Mouse (Mus musculus) frontal cortex, postnatal 10 days (tissue): ENCODE results near the gene Sycp3.
A peak's percentile ranks its signal among the peaks of the same experiment; 100 is the strongest.
"Not testable (repeated sequence)": the region's sequence is repeated elsewhere in the genome, so short reads cannot be mapped to it uniquely, and the experiment has no call there.

Source experiments
- DNase-seq, 2 experiments: peaks; one replicate each; pipeline ENCODE4 v3.0.0; 2022; ENCODE audit warnings: low spot score in 2 of 2, mixed read lengths in 1 of 2

The Sycp3 gene

DNA sequence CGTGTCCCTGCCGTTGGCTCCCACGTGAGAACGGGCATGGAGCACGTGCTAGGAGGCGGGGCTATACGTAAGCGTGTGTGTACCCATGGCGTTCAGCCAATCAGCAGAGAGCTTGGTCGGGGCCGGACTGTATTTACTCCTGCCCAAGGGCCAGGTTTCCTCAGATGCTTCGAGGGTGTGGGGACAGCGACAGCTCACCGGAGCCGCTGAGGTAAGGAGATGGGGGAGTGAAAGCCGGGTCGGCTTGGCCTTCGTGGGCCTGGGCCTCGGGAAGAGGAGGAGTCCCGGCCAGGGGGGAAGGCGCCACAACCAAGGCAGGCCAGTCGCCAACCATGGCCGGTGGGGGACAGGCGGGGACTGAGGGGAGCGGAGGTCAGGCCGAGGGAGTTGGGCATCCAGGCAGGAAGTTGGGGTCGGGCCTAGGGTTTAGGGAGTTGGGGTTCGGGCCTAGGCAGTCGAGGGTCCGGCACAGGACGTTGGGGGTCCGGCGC lies at the start of gene Sycp3:
TSS of gene Sycp3 (plus strand) at position 68 of the 491 bp plus-strand sequence.
- DNase-seq, result no peak

DNA sequence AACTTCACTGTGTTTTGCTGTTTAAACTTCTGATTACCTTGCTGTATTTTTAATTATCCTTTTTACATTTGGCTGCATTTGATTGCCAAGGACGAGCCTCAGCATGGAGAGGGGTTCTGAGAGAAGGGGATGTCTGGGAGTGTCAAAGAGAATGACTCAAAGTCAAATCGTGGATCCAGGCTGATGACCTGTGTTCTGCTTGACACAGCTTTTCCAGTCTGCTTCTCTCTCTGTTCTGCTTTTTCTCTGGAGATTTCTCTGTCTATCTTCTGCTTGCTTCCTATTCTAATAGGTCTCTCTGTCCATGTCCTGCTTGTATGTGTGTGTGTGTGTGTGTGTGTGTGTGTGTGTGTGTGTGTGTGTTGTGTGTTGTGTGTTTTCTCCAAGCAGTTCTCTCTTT lies 49.6 kb upstream of the Sycp3 start:
- DNase-seq, result no peak

DNA sequence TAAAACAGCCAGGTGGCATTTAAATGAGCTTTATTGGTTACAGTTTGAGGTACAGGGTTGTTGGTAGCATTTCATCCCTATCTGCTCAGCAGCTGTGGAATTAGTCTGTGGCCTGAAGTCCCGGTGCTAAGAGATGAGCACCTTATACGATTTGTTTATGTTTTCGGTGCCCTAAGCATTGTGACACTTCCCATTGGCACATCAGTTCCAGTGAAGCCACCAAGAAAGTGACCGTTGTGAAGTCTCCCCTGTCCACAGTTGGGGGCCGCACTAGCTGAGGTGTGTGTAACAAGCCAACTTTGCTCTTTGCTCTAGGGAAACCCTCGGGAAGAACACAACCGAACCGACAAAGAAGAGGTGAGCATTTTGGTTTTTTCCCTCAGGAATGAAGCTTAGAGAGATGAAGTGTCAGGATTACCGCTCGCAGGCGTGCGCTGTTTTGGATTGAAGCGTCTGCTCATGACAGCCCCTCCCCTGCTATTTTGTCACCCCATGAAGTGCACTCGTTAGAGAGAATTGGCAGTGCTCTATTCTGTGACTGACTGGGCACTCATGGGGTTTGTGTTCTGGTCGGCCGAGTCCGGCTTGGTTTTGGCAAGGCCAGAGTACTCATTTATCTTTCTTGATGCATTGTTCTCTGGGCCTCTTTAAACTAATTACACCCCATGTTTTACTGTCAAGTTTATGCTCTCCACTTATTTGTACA lies 46.9 kb upstream of the Sycp3 start:
- no peak for DNase-seq

DNA sequence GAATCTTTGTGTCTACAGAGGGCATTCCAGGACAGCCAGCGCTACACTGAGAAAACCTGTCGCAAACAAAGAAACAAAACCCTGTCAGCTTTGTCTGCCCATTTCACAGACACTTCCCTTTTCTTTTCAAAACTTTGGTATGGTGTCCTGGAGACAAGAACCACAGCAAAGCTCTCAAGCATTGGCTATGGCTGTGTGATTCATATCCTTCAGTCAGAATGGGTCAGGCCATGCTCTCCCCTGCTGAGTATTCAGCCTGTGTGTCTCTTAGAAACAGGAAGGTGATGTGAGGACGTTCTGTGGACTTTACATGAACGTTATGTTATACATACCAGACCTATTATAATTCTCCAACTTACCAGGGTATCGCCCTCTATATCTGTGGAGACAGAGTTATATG lies 41.7 kb upstream of the Sycp3 start:
- no peak for DNase-seq

DNA sequence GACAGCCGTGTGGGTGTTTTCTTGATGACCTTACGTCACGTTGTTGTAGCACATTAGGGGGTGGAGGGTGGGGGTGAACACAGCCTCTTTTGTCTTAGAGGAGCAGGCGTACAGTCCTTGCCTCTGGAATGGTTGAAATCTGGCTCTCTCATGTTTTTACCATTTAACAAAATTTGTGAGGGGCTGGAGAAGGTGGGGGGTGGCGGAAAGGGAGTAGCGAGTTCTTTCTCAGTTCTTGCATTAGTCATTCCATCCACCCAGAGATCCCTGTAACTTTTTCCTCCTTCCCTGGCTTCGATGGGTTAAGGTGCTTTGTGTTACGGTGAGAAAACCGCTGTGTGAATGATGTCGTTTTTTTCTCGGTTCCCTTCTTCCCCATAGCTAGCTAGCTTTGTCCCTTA lies 39.2 kb upstream of the Sycp3 start:
- no peak for DNase-seq

DNA sequence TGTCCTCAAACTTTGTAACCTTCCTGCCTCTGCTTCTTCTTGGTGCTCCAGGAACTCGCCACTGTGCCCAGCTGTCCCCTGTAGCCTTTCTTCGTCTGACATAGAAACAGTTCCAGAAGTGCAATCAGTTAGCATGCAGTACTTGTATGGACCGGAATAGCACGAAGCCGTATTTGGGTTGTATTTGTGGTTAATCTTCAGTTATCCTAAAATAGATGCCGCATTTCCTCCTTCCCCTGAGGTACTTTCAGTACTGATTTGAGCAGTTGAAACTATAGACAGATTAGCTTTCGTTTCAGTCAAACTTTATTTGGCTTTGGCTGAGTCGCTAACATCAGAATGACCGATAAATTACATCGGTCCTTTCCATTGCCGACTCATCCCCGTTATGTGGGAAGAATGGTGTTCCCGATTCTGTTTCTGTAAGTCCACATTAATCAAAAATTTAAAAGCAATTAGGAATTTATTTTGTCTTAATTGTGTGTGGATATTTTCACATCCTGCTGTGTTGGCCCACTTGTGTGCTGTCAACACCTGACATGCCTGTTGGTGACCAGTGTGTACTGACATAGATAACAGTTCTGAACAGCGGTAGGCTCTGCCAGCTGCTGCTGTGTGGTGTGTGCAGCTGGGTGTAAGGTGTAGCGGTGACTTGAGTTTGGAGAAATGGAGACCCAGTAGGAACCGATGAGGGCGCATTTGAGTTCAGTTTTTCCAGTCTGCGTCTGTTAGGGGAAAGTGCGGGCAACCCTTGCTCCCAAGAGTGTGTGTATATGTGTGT lies 38.5 kb upstream of the Sycp3 start:
- no peak for DNase-seq

DNA sequence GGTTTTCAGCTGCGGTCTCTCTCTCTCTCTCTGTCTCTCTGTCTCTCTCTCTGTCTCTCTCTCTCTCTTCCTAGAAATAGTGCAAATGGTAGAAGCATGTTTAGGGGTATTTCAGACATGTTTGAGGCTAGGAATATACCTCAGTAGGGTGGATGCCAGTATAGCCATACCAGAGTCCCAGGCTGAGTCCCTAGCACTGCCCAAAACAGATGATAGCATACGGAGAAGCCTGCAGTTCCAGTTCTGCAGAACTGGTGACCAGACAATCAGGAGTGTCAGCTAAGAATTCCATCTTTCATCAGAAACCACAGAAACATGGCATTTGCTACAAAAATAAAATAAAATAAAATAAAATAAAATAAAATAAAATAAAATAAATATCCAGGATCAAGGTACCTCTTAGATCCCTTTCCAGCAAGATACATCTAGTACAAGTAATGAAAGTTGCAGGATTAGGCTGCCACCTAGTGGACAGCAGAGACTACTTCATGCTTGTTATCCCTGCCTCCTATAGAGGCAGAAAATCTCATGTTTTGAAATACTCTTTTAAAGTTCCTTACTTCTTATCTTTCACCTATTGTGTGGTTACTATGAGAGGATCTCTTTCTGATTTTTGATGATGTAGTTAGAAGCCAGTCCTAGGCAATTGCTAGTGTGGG lies 33.1 kb upstream of the Sycp3 start:
- peak in 1 of 2 experiments; percentile 37 for DNase-seq

DNA sequence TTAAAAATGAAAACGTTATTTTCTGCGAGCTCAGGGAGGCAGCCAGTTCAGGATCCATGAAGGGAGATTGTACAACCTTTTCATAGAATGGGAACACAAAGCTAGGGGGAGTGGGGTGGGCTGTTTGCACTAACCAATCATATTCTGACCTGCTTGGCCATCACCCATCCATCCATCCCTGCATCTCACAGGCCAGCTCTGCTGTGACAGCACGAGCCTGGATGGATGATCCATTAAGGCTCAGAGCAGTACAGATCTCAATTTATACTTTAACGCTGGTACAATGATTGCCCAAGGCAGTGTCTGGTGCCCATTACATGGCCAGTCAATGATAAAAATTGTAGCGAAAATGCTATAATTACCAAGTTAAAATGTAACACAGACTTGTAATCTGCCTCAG lies 32.5 kb upstream of the Sycp3 start:
- no peak for DNase-seq

DNA sequence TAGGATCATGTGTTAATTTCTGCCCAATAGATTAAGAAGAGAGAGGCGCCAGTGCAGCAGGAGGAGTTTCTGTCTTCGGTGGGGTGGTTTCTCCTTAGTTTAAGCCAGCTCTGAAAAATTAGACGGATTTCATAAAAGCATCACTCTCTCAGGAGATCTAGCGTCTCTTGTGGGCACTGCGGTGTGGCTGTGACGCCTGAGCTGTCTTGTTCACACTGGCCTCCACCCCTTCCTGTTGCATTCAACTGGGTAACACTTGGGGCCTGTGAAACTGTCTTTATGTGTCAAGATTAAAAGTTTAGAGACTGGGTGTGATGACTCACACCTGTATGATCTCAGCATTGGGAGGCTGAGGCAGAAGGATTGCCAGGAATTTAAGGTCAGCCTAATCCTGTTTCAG lies 31.4 kb upstream of the Sycp3 start:
- DNase-seq, result no peak

DNA sequence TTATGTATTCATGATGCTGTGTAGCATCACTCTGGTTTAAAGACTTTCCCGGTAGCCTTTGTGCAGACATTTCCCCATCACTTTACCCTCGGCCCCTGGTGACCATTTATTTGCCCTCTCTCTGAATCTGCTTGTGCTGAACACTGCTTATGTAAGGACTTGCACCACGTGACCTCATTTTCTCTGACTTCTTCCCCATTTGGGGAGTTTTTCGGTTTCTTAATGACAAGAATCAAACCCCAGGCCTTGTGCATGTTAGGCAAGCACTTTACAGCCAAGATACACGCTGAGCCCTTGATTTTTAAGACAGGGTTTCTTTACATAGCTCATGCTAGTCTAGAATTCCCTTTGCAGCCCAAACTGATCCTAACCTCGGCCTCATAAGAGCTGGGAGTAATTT lies 18.1 kb upstream of the Sycp3 start:
- no peak for DNase-seq

DNA sequence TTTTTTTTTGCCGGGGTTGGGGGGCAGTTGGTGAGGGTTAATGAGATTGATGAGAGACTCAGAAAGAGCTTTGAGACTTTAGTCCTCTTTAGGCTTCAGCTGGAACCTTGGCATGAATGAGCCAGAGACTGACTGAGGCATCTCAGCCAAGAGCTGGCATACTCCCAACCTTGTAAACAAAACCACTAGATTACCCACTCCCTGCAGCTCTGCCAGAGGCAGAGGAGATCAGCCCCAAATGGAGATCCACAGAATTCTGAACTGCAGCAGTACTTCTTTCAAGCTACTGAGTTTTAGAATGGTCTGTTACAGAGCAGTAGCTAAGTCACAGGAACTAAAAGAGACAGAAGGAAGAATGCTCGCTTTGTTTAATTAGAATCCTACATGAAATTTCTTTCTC lies 8.1 kb upstream of the Sycp3 start:
- no peak for DNase-seq

DNA sequence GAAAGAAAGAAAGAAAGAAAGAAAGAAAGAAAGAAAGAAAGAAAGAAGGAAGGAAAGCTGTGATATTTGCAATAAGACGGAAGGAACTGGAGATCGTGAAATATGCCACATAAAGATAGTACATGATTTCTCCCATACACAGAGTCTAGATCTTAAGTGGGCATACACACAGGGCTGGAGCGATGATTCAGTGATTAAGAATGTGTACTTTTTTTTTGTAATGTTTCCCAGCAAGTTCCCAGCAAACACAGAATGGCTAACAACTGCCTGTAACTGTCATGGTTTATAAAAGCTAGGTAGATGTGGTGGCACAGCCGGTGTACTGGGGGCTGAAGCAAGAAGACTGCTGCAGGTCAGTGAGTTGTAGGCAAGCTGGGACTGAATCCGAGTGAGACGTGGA lies 7.4 kb upstream of the Sycp3 start:
- DNase-seq, result no peak

DNA sequence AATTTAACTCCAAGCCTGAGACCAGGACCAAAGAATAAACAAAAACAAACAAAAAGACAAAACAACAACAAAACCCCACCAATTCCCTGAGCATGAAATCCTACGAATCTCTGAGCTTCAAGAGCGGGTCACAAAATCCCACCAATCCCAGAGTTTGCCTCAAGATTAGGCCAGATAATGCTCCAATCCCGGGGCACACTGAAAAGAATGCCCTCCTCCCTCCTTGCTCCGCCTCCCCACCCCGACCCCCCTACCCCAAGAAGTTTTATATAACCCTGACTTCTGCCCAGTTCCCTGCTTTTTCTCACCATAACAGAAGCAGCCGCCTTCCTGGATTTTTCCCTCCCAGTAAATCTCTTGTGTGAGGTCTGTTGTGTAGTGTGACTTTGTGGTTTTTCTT lies 1.6 kb upstream of the Sycp3 start:
- no peak for DNase-seq

DNA sequence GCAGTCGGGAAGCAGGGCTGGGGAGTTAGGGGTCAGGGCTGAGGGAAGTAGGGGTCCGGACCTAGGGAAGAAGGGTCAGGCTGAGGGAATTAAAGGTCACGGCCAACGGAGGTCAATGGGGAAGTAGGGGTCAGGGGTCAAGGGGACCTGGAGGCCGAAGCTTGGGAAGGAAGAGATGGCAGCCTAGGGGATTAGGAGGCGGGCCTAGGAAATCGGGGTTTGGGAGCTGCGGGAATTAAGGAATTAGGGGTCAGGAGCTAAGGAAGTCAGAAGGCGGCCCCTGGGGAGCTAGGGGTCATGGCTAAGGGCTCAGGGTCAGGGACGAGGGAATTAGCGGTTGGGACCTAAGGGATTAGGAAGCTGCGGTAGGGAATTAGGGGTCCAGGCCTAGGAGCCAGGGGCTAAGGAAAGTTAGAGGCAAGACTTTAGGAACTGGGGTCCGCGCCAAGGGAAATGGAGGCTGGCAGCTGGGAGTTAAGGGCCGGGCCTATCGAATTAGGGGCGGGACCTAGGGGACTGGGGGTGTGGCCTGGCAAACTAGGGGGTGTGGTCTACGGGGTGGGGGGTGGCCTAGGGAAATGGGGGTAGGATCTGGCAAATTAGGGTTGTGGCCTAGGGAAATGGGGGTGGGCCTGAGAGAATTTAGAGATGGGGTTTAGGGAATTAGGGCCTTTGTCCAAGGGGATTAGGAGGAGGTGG lies 902 bp downstream of the Sycp3 start:
- DNase-seq, result no peak

DNA sequence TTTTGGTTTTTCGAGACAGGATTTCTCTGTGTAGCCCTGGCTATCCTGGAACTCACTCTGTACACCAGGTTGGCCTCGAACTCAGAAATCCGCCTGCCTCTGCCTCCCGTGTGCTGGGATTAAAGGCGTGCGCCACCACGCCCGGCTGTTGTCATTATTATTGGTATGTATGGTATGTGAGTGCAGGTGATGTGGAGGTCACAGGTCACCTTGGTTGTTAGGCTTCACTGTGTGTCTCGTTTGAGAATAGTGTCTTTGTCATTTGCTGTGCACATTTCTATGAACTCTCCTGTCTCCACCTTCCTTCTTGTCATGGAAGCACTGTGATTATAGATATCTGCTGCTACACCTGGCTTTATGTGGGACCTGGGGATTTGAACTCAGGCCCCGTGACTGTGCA lies 23.5 kb downstream of the Sycp3 start:
- not testable (repeated sequence) for DNase-seq

DNA sequence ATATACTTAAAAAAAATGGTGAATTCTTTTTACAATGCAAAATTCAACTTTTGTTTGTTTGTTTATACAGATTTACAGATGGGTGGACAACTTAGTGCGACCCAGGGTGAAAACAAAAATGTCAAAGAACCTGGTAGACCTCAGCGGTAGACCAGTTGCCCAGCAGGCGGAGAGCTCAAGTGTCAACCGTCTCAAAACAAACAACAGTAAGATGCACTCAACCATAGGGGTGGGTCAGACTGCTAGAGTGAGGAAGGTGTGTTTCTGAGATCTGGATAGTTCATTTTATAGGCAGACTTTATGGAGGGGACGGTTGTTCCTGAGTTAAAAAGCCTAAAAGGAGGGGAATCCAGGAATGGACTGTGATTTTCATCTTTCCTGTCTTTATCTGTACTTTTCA lies 29.3 kb downstream of the Sycp3 start:
- DNase-seq, result no peak

DNA sequence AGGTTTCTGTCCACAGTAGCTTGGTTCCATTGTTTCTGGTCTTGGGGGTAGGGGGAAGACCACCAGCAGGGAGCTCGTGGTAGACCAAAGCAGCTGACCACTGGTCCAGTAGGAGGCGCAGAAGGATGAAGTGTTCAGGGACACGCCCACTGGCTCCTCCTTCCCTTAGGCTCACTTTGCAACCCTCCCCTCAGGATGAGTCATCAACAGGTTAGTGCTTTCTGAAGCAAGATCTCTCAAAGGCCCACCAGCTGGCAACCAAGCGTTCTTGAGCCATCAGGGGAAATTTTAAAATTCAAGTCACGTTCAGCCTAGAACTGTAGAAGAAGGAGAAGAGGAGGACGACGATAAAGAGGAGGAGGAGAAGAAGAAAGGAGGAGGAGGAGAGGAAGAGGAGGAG lies 32.3 kb downstream of the Sycp3 start:
- DNase-seq, result no peak

DNA sequence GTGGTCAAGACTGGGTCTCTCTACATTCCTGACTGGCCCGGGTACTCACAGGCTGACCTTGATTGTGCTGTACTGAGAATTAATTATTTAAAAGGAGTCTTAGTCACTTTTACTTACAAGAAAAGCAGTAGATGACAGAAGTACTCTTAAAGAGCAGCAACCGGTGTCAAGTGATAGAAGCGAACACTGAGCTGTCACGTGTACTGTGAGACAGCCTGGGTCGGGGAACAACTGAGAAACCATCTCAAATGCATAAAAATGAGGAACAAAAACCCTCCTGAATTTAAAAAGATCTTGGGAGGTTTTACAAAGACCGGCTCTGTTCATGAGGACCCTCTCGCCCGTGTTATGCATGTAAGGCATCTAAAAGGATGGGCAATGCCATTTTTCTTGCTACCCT lies 33.3 kb downstream of the Sycp3 start:
- DNase-seq, result no peak

DNA sequence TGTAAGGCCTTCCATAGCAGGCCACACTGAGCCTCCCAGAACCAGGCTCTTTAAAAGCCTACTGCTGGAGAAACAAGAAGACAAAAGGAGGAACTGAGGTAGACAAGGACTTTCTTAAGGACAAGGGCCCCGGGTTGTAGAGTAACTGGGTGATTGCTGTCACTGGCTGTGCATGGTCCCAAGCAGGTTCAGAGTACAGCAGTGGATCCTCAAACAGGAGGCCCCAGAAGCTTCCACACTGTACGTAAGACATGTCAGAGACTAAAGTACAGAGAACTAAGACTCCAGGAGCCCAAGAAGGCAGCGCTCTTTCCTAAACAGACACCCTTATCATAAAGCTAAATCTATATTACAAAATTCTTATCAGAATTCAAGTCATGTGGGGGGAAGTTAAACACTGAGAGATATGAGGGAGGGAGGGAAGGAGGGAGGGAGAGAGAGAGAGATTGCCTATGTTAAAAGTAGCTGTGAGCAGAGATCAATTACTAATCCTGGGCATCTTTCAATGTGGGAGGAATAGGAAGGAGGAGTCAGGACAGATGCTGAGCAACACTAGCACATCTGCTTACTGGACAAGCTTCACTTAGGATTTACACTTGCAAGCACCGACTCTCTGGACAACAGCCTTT lies 35.7 kb downstream of the Sycp3 start:
- DNase-seq, result no peak

DNA sequence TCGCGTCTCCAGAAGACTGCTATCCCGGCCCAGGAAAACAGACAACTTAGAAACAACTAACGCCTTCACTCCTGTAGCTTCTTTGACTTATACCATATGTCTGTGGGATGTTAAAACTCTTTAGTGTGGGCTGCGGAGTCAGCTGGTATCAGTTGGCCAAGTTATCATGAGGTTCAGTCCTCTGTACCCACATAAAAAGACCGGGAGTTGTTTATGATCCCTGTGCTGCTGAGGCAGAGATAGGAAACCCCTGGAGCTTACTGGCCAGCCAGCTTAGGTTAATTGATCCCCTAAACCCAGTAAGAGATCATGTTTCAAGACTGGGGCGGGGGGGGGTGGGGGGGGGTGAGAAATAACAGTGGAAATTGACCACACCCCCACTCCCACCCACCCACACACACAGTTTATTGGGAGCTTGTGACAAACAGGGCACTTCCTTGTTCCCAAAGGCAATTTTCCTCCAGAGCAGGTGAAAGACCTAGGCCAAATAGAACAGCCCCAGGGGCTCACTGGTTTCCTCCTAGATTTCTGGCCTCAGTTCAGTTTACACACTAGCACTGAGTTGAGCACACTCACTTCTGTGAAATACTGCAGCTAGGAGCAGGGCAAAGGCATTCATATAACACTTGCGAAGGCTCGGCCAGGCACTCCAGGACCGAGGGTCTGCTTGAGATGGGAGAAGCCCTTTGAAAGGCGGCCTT lies 37.6 kb downstream of the Sycp3 start:
- DNase-seq, result no peak

DNA sequence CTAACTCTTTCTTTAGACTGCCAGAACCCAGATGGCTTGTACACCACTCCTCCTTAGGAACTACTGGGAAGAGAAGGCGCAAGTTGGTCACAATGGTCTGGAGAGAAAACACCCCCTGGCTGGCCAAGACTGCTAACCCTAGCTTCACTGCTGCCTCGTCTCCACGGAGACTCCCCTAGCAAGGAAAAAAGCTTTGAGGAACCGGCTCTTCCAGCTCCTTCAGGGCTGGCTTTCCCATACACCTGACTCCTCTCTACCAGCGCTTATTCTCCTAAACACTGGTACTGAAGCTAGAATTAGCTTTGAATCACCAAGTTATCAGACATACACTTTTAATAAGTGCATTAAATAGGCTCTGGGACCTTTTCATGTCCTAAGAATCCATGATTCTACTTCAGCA lies 40.6 kb downstream of the Sycp3 start:
- no peak for DNase-seq
